ENCODE assay signal across 11 mouse cellular contexts in the genomic region with DNA sequence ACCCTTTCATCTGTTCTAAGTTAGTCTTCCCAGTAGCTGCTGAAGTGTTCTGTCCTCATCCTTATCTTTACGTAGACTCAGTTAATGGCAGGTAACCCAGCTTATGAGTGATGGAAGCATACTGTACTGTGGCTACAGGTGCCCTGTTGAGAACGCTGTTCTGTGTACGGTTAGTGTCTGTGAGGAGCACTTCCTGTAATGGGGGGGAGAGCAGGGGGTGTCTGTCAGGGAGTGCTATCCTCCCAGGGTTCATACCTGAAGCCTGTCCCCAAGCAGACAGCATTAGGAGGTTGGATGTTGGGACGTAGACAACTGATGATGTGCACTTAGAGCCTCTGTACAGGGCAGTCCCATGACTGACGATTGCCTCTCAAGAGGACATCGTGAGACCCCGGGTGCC. TPM values are rescaled to one million over a fixed set of nuclear protein-coding genes. Genes with fewer than 3 reads are reported as not detected.
DNase-seq lines count a peak whose midpoint lies in the region; ATAC-seq and TF ChIP-seq lines count a peak whose summit lies in the region.
"Had no signal": no experiment of that assay in that cellular context is flagged by ENCODE, and none has a peak within 500 bp of the region (broad histone marks: within the 10 kb centered on the region; RNA-seq: fewer than 3 reads in every experiment).

No protein-coding gene starts in this region.

- peaks cover 51% of the 10 kb centered on the region for H3K4me1 ChIP-seq in heart, embryonic 12.5 days (replicated peaks)
- peaks cover 21% of the 10 kb centered on the region for H3K4me1 ChIP-seq in heart, adult 2 months (ENCODE audit: control insufficient read depth, insufficient read depth, low read length)
- peaks cover 24% of the 10 kb centered on the region for H3K4me1 ChIP-seq in spleen, adult 2 months (ENCODE audit: control insufficient read depth, insufficient read depth, insufficient read length)
- peaks cover 95% of the 10 kb centered on the region for H3K4me1 ChIP-seq in liver, embryonic 13.5 days (replicated peaks)
- peaks cover 46% of the 10 kb centered on the region for H3K4me1 ChIP-seq in olfactory bulb, adult 2 months (ENCODE audit: control insufficient read depth, insufficient read depth, low read length)
- H3K4me1 ChIP-seq in hindbrain, embryonic 12.5 days, result peaks cover 12% of the 10 kb centered on the region; the same call in 1 of the 2 replicates
- H3K4me1 ChIP-seq: midbrain, embryonic 12.5 days had no signal

- intact Hi-C loops in heart, adult 2 months (cut with DNase I), result loop anchor here (2.0 kb wide), 1 partner anchor 17 kb away; no protein-coding TSS in a partner anchor

- H3K27me3 ChIP-seq in heart, embryonic 12.5 days (replicated peaks), result peaks cover 8% of the 10 kb centered on the region
- no peaks in the 10 kb centered on the region for H3K27me3 ChIP-seq in heart, adult 2 months (ENCODE audit: control insufficient read depth, insufficient read depth, low read length)
- H3K27me3 ChIP-seq in spleen, adult 2 months (ENCODE audit: control insufficient read depth, insufficient read depth, low read length), result no peaks in the 10 kb centered on the region
- H3K27me3 ChIP-seq in liver, embryonic 13.5 days, result no peaks in the 10 kb centered on the region
- H3K27me3 ChIP-seq in hindbrain, embryonic 12.5 days, result no peaks in the 10 kb centered on the region
- H3K27me3 ChIP-seq: midbrain, embryonic 12.5 days had no signal

- TF ChIP-seq POLR2A in heart, adult 2 months (IDR thresholded peaks at IDR 0.05; ENCODE audit: insufficient read depth, low read depth, low read length), result no peak
- TF ChIP-seq POLR2A in spleen, adult 2 months (IDR thresholded peaks at IDR 0.05; ENCODE audit: low read depth, low read length), result no peak
- TF ChIP-seq POLR2A in olfactory bulb, adult 2 months (IDR thresholded peaks at IDR 0.05; ENCODE audit: insufficient read depth, low read depth, low read length), result no peak

- peaks cover 6% of the 10 kb centered on the region for H3K9me3 ChIP-seq in heart, embryonic 12.5 days (replicated peaks)
- H3K9me3 ChIP-seq in liver, embryonic 13.5 days (replicated peaks), result no peaks in the 10 kb centered on the region
- no peaks in the 10 kb centered on the region for H3K9me3 ChIP-seq in hindbrain, embryonic 12.5 days (replicated peaks)
- H3K9me3 ChIP-seq: midbrain, embryonic 12.5 days had no signal

- no peak overlapping the region for H3K4me3 ChIP-seq in heart, embryonic 12.5 days
- H3K4me3 ChIP-seq in heart, adult 2 months, result no peak overlapping the region
- H3K4me3 ChIP-seq in spleen, adult 2 months (ENCODE audit: extremely low read depth, insufficient read depth, insufficient read length), result no peak overlapping the region
- H3K4me3 ChIP-seq in liver, embryonic 13.5 days (replicated peaks), result no peak overlapping the region
- 0 out of 2 replicates have a peak overlapping the region, but pooled peaks have one; percentile 9 for H3K4me3 ChIP-seq in olfactory bulb, adult 2 months (ENCODE audit: insufficient read depth, low read depth, low read length)
- H3K4me3 ChIP-seq in hindbrain, embryonic 12.5 days, result no peak overlapping the region
- H3K4me3 ChIP-seq: hindbrain, embryonic 10.5 days; midbrain, embryonic 12.5 days had no signal

- WGBS in heart, embryonic 12.5 days, result 42% methylated on average over 7 of the region's 7 CpGs
- 59% methylated on average over 7 of the region's 7 CpGs for WGBS in heart, adult 2 months
- 49% methylated on average over 7 of the region's 7 CpGs for WGBS in spleen, adult 2 months
- 50% methylated on average over 7 of the region's 7 CpGs for WGBS in liver, embryonic 13.5 days (ENCODE audit: insufficient replicate concordance)
- WGBS in olfactory bulb, adult 2 months, result 77% methylated on average over 7 of the region's 7 CpGs
- 92% methylated on average over 7 of the region's 7 CpGs for WGBS in hindbrain, embryonic 12.5 days

- ATAC-seq in heart, embryonic 12.5 days (ENCODE audit: insufficient number of reproducible peaks, low FRiP score), result peak; percentile 10; the same call in 1 of the 2 replicates
- no peak for ATAC-seq in liver, embryonic 13.5 days (ENCODE audit: low read depth)
- no peak for ATAC-seq in hindbrain, embryonic 12.5 days (ENCODE audit: low FRiP score)

- no peak for TF ChIP-seq EP300 in heart, adult 2 months (IDR thresholded peaks at IDR 0.05; ENCODE audit: insufficient read depth, low read depth, low read length)

- TF ChIP-seq CTCF in heart, adult 2 months (IDR thresholded peaks at IDR 0.05), result no peak
- TF ChIP-seq CTCF in spleen, adult 2 months (IDR thresholded peaks at IDR 0.05; ENCODE audit: extremely low read depth, insufficient read depth, insufficient read length, insufficient replicate concordance), result no peak
- TF ChIP-seq CTCF in olfactory bulb, adult 2 months (IDR thresholded peaks at IDR 0.05; ENCODE audit: insufficient read depth, low read depth, low read length), result no peak

- H3K79me2 ChIP-seq in heart, adult 2 months (replicated peaks; ENCODE audit: control insufficient read depth, insufficient read depth, low read length), result no peaks in the 10 kb centered on the region

- peak overlapping the region; percentile 39 for H3K4me2 ChIP-seq in heart, embryonic 12.5 days
- peak overlapping the region; percentile 15 for H3K4me2 ChIP-seq in liver, embryonic 13.5 days
- no peak overlapping the region for H3K4me2 ChIP-seq in hindbrain, embryonic 12.5 days (replicated peaks)
- H3K4me2 ChIP-seq: midbrain, embryonic 12.5 days had no signal

- H3K9ac ChIP-seq in heart, embryonic 12.5 days, result no peak overlapping the region
- no peak overlapping the region for H3K9ac ChIP-seq in heart, adult 2 months (ENCODE audit: low read depth, low read length)
- H3K9ac ChIP-seq in liver, embryonic 13.5 days, result 0 out of 2 replicates have a peak overlapping the region, but pooled peaks have one; percentile 14
- H3K9ac ChIP-seq in hindbrain, embryonic 12.5 days, result no peak overlapping the region
- H3K9ac ChIP-seq: midbrain, embryonic 12.5 days had no signal

- DNase-seq in heart, adult 2 months, result no peak
- DNase-seq in spleen, adult 2 months (ENCODE audit: low read depth in 1 of 2, low spot score in 2 of 2), result no peak
- no peak for DNase-seq in spleen, postnatal 14 days (ENCODE audit: low spot score in 2 of 2)
- DNase-seq in liver, embryonic 13.5 days, result no peak
- no peak for DNase-seq in gastrocnemius, postnatal 10 days
- DNase-seq: cerebellum, adult 9-10 months had no signal

- H3K27ac ChIP-seq in heart, embryonic 12.5 days (ENCODE audit: poor library complexity, severe bottlenecking), result no peak overlapping the region
- no peak overlapping the region; the same call in 1 of the 2 replicates for H3K27ac ChIP-seq in heart, adult 2 months
- H3K27ac ChIP-seq in spleen, adult 2 months (ENCODE audit: insufficient read depth, low read length), result peak overlapping the region; percentile 54; the same call in 1 of the 2 replicates
- H3K27ac ChIP-seq in liver, embryonic 13.5 days, result peak overlapping the region; percentile 72
- peak overlapping the region; percentile 81 for H3K27ac ChIP-seq in olfactory bulb, adult 2 months (ENCODE audit: insufficient read depth, low read depth, low read length)
- no peak overlapping the region for H3K27ac ChIP-seq in hindbrain, embryonic 12.5 days
- H3K27ac ChIP-seq: hindbrain, embryonic 10.5 days; midbrain, embryonic 12.5 days had no signal

- H3K36me3 ChIP-seq in heart, embryonic 12.5 days, result 0 out of 2 replicates have a peak, but pooled peaks cover 3% of the 10 kb centered on the region
- no peaks in the 10 kb centered on the region for H3K36me3 ChIP-seq in heart, adult 2 months (ENCODE audit: control insufficient read depth, insufficient read depth, low read length)
- no peaks in the 10 kb centered on the region for H3K36me3 ChIP-seq in spleen, adult 2 months (ENCODE audit: control insufficient read depth, insufficient read depth, low read length)
- peaks cover 14% of the 10 kb centered on the region; the same call in 1 of the 2 replicates for H3K36me3 ChIP-seq in liver, embryonic 13.5 days
- no peaks in the 10 kb centered on the region for H3K36me3 ChIP-seq in hindbrain, embryonic 12.5 days
- H3K36me3 ChIP-seq: midbrain, embryonic 12.5 days had no signal

RNA-seq across cellular contexts. Expression of a gene that starts 18.6 kb away (rescaled TPM):
- polyA plus RNA-seq in heart, embryonic 12.5 days (2016; fragmentation: Nextera tagmentation; extraction: Ambion mirVana), result 3.5 and 4.1 TPM in 2 replicates
- total RNA-seq in heart, adult 2 months (2021), result 1 to 10 TPM; 3.1 to 3.2 TPM
- 4.5 and 6.8 TPM in 2 replicates for polyA plus RNA-seq in heart, adult 2 months (2012; rRNA removed)
- polyA plus RNA-seq in spleen, adult 2 months (2012; rRNA removed), result 9.2 and 13.6 TPM in 2 replicates
- polyA plus RNA-seq in liver, embryonic 13.5 days (2015; fragmentation: Nextera tagmentation; extraction: Ambion mirVana), result 1.2 and 1.3 TPM in 2 replicates
- polyA plus RNA-seq in olfactory bulb, adult 2 months (2012; ENCODE audit: insufficient read depth, insufficient read length, low replicate concordance, missing spikeins), result not detected in 2 replicates
- polyA plus RNA-seq in hindbrain, embryonic 12.5 days (2016; fragmentation: Nextera tagmentation; extraction: Ambion mirVana), result 2.5 and 2.7 TPM in 2 replicates
- 1 to 10 TPM; 1.3 to 3.3 TPM for total RNA-seq in gastrocnemius, postnatal 10 days (2021)

Comparison
In these comparisons a context has a peak if more than half of its experiments do, and no peak if none do; other contexts are left out.
1. H3K27ac ChIP-seq: peak in spleen, adult 2 months (single experiment), liver, embryonic 13.5 days (single experiment) and olfactory bulb, adult 2 months (single experiment); none in heart, embryonic 12.5 days (single experiment), heart, adult 2 months (single experiment) and hindbrain, embryonic 12.5 days (single experiment).